Mouse (Mus musculus) kidney, embryonic 16.5 days (tissue): ENCODE data around the gene Rtn1. TPM values are rescaled to one million over a fixed set of nuclear protein-coding genes. Genes with fewer than 3 reads are reported as not detected.
"Not testable (repeated sequence)": the region's sequence is repeated elsewhere in the genome, so short reads cannot be mapped to it uniquely, and the experiment has no call there.

Source experiments
- ATAC-seq: fragments of 200-750 bp; cut with Nextera tagmentation; 2 replicates; pipeline ENCODE4 v1.8.0; 2017; ENCODE audit warnings: moderate TSS enrichment; ENCODE audit not compliant: low FRiP score, low TSS enrichment
- H3K27ac ChIP-seq: fragments of 300-500 bp; sonication (generic); 2 replicates; pipeline ENCODE4 v1.5.1; 2014; ENCODE audit warnings: low read length
- H3K27me3 ChIP-seq: fragments of 300-500 bp; sonication (generic); 2 replicates; pipeline ENCODE4 v1.6.1; 2014; ENCODE audit warnings: low read length, control low read depth, mixed read lengths; ENCODE audit not compliant: insufficient read depth
- H3K36me3 ChIP-seq: fragments of 300-500 bp; sonication (generic); 2 replicates; pipeline ENCODE4 v1.6.1; 2014; ENCODE audit warnings: low read length, control low read depth, mixed read lengths; ENCODE audit not compliant: insufficient read depth
- H3K4me1 ChIP-seq: fragments of 300-500 bp; sonication (generic); 2 replicates; pipeline ENCODE4 v1.6.1; 2014; ENCODE audit warnings: low read length, control low read depth, mixed read lengths; ENCODE audit not compliant: insufficient read depth
- H3K4me2 ChIP-seq: fragments of 300-500 bp; sonication (generic); replicated peaks from 2 replicates; pipeline ENCODE4 v1.6.1; 2014; ENCODE audit warnings: low read depth, low read length
- H3K4me3 ChIP-seq: fragments of 300-500 bp; sonication (generic); 2 replicates; pipeline ENCODE4 v1.5.1; 2014; ENCODE audit warnings: mild to moderate bottlenecking, low read length
- H3K9ac ChIP-seq: fragments of 300-500 bp; sonication (generic); replicated peaks from 2 replicates; pipeline ENCODE4 v1.6.1; 2014; ENCODE audit warnings: low read length
- H3K9me3 ChIP-seq: fragments of 300-500 bp; sonication (generic); 2 replicates; pipeline ENCODE4 v1.6.1; 2016; ENCODE audit warnings: low read length, control low read depth
- WGBS: fragments of 180-500 bp; shearing (Covaris S2); extraction: QIAGEN DNeasy Blood & Tissue Kit; methylation state at CpG from one replicate; pipeline ENCODE4 v1.1.7; 2014; 5-methylcytosine and 5-hydroxymethylcytosine counted together
- polyA plus RNA-seq: library from polyadenylated mRNA; unstranded; fragments of >200 nt; fragmentation: Nextera tagmentation; extraction: Ambion mirVana; gene quantifications from 2 replicates; pipeline ENCODE4 v1.2.1, GENCODE M21; 2015

Gene Rtn1
- polyA plus RNA-seq, 1 experiment from 2014 or later: 9.4 TPM

DNA sequence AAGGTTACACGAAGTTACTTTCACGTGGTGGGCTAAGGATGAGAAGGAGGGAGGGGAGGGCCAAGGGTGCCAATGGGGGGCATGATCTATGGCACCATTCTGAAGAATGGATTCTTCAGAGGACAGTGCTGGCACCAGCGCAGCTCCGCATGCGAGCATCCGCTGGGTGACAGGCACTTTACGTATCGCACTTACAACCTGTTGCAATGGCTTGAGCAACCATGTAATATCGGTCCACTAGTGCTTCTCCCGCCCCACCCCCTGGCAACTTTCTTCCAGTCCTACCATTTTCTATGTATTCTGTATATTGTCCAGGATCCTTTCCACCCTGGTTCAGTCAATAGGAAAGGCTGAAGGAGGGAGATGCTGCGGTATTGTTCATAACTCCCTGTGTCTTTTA lies 102.6 kb downstream of the Rtn1 start:
- Histone ChIP-seq H3K4me1 (no peaks in the 10 kb centered on the region), H3K9me3 (no peaks in the 10 kb centered on the region), H3K36me3 (no peaks in the 10 kb centered on the region), H3K4me3 (no peak overlapping the region), H3K4me2 (no peak overlapping the region), H3K9ac (no peak overlapping the region), H3K27me3 (no peaks in the 10 kb centered on the region), H3K27ac (no peak overlapping the region)
- 93% methylated on average over 11 of the region's 11 CpGs for WGBS
- no peak for ATAC-seq

DNA sequence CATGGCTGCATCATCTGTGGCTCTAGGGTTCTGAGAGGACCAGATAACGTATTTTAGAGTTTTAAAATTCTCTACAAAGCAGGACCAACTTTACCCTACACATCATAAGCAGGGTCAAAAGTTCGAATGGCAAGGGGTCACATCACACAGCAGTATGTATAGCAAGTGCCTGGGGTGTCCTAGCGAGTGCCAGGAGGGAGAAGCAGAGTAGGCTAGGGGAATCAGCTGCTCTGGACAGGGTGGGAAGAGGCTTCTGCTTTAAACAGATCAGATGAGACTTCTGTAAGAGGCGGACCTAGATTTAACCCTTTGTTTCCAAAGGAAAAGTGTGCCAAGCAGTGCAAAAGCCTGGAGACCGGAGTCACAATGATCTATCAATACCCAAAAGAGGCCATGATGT lies 103.4 kb downstream of the Rtn1 start:
- Histone ChIP-seq H3K9me3 (no peaks in the 10 kb centered on the region), H3K4me2 (no peak overlapping the region), H3K4me1 (no peaks in the 10 kb centered on the region), H3K27ac (no peak overlapping the region), H3K27me3 (no peaks in the 10 kb centered on the region), H3K36me3 (no peaks in the 10 kb centered on the region), H3K4me3 (no peak overlapping the region), H3K9ac (no peak overlapping the region)
- 68% methylated on average over 5 of the region's 5 CpGs for WGBS
- no peak for ATAC-seq

DNA sequence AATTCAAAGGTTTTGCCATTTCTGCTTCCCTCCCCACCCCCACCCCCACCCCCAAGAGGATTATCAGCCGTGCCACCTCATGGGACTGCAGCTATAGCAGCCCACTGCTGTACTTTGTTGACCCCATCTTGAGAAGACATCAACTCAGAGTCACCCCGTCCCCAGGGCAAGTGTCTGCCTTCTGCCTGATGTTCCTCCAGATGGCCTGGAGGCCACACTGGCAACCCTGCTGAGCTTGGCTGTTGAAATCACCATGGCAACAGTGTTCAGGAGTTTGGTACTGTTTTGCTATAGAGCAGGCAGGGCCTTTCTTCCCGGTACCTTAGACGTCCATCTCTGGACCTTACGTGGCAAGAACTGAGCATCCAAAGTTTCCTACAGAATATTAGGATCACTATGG lies 103.9 kb downstream of the Rtn1 start:
- ATAC-seq: no peak
- 48% methylated on average over 5 of the region's 5 CpGs for whole genome bisulfite sequencing
- H3K4me2 ChIP-seq: no peak overlapping the region
- H3K4me3 ChIP-seq: no peak overlapping the region
- no peak overlapping the region for H3K9ac ChIP-seq
- H3K27ac ChIP-seq: no peak overlapping the region
- H3K9me3 ChIP-seq: no peaks in the 10 kb centered on the region
- H3K36me3 ChIP-seq: no peaks in the 10 kb centered on the region
- no peaks in the 10 kb centered on the region for H3K27me3 ChIP-seq
- H3K4me1 ChIP-seq: no peaks in the 10 kb centered on the region

DNA sequence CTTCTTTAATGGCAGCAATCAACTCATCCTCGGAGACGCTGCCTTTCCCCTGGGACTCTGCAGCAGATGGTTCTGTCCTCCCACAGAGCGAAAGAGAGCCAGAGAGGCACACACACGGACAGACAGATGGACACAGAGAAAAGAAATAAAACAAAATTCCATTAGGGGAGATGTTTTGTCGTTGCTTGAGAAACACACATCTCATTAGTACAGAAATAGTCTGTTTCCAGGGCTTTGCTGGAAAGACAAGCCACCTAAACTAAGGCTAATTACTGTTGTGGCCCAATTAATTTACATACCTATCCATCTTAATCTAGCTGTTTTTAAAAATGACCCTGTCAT lies 104.5 kb downstream of the Rtn1 start:
- Histone ChIP-seq H3K4me3 (no peak overlapping the region), H3K27me3 (no peaks in the 10 kb centered on the region), H3K9ac (no peak overlapping the region), H3K27ac (no peak overlapping the region), H3K36me3 (no peaks in the 10 kb centered on the region), H3K4me1 (no peaks in the 10 kb centered on the region), H3K9me3 (no peaks in the 10 kb centered on the region), H3K4me2 (no peak overlapping the region)
- no peak for ATAC-seq
- WGBS: 64% methylated on average over 5 of the region's 5 CpGs

DNA sequence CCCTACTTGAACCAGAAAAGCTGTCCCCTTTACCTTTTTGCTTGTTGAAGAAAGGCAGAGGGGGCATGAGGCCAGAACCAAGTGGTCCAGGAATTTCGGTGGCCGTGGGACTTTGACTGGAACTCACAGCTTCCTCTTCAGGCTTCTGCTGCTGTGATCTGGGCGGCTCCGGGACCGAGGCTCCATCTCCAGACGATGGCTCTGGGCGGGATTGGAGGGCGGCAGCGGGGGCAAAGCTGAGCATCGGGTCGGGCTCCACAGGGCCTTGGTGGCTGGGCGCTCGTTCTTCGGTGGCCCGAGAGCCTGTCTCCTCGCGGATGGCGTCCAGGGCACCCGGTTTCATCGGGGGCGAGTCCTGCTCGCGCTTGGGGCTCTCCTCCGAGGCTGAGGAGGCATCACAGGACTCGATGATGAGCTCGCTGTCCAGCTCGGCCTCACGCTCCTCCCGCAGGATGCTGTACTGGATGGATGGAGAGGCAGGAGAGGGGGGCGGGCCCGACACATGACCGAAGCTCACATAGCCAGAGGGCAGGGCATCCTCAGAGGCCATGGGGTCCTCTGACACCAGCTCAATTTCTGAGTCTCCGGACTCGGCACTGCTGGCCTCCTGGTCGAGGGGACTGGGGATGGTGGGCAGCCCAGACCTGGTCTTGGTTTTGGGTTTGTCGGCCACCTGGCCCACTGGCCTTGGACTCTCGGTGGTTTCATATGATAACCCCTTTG lies 105.1 kb downstream of the Rtn1 start:
- Histone ChIP-seq H3K9me3 (no peaks in the 10 kb centered on the region), H3K36me3 (no peaks in the 10 kb centered on the region), H3K4me2 (no peak overlapping the region), H3K4me1 (no peaks in the 10 kb centered on the region), H3K9ac (no peak overlapping the region), H3K27me3 (no peaks in the 10 kb centered on the region), H3K4me3 (no peak overlapping the region), H3K27ac (no peak overlapping the region)
- WGBS: 68% methylated on average over 35 of the region's 37 CpGs
- ATAC-seq: no peak

DNA sequence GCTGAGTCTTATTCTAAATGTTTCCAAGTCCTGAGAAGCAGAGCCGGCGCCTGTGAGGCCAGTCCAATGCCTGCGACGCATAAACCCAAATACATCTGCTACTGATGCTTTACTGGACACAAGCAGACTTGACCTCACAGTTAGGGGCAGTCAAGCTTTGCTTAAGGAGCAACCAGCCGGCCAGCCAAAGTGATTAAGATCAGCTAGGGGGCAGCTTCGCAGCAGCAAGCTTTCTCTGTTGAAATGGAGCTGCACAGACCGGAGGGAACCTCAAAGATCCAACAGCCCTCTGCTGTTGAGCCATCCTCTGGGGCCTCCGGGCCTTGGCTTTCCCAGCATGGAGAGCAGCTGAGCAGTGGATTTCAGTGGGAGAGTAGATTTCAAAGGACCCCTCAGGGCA lies 107.4 kb downstream of the Rtn1 start:
- ATAC-seq: no peak

DNA sequence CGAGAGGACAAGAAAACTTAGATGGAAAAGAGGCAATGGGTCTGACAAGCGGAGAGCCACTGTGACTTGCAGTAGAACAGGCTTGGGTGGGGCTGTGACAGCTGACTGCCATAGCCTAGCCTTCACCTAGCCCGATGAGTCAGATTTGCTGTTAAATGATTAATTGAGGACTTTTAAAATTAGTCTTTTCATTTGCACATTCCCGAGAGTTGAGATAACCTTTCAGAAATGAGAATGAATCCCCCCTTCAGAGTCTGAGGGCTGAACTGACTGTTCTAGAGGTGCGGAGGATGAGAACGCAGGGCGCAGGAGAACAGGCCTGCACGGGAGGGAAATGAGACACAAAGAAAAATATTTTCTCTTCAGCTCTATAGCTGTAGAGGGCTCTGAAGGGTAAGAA lies 107.9 kb downstream of the Rtn1 start:
- Histone ChIP-seq H3K4me3 (no peak overlapping the region), H3K9ac (no peak overlapping the region), H3K36me3 (no peaks in the 10 kb centered on the region), H3K4me1 (no peaks in the 10 kb centered on the region), H3K27ac (no peak overlapping the region), H3K4me2 (no peak overlapping the region), H3K9me3 (no peaks in the 10 kb centered on the region), H3K27me3 (no peaks in the 10 kb centered on the region)
- WGBS: 36% methylated on average over 8 of the region's 8 CpGs
- no peak for ATAC-seq

More for the DNA sequence above, 107.4 kb downstream of the Rtn1 start:
- Histone ChIP-seq H3K27me3 (no peaks in the 10 kb centered on the region), H3K4me3 (no peak overlapping the region), H3K9me3 (no peaks in the 10 kb centered on the region), H3K27ac (no peak overlapping the region), H3K9ac (no peak overlapping the region), H3K4me1 (no peaks in the 10 kb centered on the region), H3K4me2 (no peak overlapping the region), H3K36me3 (no peaks in the 10 kb centered on the region)
- whole genome bisulfite sequencing: 17% methylated on average over 8 of the region's 8 CpGs

DNA sequence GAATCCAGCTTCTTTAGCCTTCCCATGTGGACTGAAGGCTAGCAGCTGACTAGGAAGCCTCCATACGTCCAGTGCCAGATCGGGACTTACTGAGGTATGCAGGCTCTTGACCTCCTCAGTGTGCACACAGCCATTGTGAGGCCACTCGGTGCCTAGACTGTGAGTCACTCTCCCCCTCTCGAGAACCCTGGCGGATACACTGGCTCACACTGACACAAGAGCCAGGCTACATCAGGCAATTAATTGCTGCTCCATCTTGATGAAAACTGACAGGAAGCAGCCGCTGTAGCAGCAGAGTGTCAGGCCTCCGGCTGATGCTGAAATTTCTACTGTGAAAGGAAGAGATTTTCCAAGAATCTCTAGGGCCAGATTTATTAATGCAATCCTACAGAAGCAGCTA lies 110.6 kb downstream of the Rtn1 start:
- Histone ChIP-seq H3K4me1 (no peaks in the 10 kb centered on the region), H3K27me3 (no peaks in the 10 kb centered on the region), H3K27ac (no peak overlapping the region), H3K9me3 (0 out of 2 replicates have a peak, but pooled peaks cover 2% of the 10 kb centered on the region), H3K4me3 (no peak overlapping the region), H3K4me2 (no peak overlapping the region), H3K9ac (no peak overlapping the region), H3K36me3 (no peaks in the 10 kb centered on the region)
- 48% methylated on average over 7 of the region's 7 CpGs for WGBS
- ATAC-seq: no peak

DNA sequence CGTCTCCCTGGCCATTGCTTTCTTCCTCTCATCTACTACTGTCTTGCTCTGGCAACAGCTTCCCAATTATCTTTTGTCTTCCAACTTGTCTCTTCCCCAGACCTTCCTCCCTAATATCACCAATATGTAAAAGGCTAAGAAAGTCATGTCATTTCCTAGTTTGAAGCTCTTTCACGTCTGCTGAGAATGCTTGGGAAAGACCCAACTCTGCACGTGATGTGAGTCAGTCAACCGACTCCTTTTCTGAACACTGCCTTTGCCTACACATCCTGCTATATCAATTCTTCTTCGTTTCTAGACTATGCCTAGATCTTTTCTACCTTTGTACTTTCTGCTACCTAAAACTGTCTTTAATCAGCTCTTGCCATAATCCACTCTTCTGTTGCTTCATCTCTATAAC lies 112.3 kb downstream of the Rtn1 start:
- H3K36me3 ChIP-seq: no peaks in the 10 kb centered on the region
- ATAC-seq: no peak
- H3K9ac ChIP-seq: no peak overlapping the region
- no peaks in the 10 kb centered on the region for H3K27me3 ChIP-seq
- 89% methylated on average over 5 of the region's 5 CpGs for WGBS
- no peaks in the 10 kb centered on the region for H3K4me1 ChIP-seq
- H3K27ac ChIP-seq: no peak overlapping the region
- H3K4me2 ChIP-seq: no peak overlapping the region
- no peak overlapping the region for H3K4me3 ChIP-seq
- peaks cover 9% of the 10 kb centered on the region; the same call in 1 of the 2 replicates for H3K9me3 ChIP-seq

DNA sequence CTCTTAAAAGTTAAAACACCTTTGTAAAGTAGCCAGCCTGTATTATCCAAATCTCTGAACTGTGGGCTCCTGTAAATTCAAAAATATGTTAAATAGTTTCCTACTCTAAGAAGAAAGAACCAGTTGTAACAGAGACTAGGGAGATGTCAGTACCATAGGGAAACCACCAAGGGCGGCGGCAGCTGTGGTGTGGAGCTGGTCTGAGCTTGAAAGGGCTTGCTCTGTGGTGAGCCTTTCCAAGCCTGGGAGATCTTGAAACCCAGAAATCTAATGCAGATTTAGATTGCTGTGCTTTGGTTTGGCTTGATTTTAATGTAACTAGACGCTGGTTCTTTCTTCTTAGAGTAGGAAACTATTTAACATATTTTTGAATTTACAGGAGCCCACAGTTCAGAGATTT lies 115.7 kb downstream of the Rtn1 start:
- not testable (repeated sequence) for H3K4me1 ChIP-seq, H3K4me2 ChIP-seq, H3K27ac ChIP-seq, H3K4me3 ChIP-seq, H3K27me3 ChIP-seq, H3K36me3 ChIP-seq, ATAC-seq, H3K9ac ChIP-seq
- peaks cover 20% of the 10 kb centered on the region for H3K9me3 ChIP-seq
- 87% methylated on average over 3 of the region's 3 CpGs for WGBS
